Mouse (Mus musculus) liver, postnatal 0 days (tissue): ENCODE results near the gene Pgpep1.

ENCODE experiments used
- CTCF ChIP-seq: sonication (generic); IDR thresholded peaks from 2 replicates; pipeline ENCODE4 v1.5.1; 2016; ENCODE audit warnings: antibody characterized with exemption, low read depth
- EP300 ChIP-seq: IDR thresholded peaks from 2 replicates; pipeline ENCODE4 v1.6.1; 2016; ENCODE audit warnings: antibody characterized with exemption, low read depth, mild to moderate bottlenecking

DNA sequence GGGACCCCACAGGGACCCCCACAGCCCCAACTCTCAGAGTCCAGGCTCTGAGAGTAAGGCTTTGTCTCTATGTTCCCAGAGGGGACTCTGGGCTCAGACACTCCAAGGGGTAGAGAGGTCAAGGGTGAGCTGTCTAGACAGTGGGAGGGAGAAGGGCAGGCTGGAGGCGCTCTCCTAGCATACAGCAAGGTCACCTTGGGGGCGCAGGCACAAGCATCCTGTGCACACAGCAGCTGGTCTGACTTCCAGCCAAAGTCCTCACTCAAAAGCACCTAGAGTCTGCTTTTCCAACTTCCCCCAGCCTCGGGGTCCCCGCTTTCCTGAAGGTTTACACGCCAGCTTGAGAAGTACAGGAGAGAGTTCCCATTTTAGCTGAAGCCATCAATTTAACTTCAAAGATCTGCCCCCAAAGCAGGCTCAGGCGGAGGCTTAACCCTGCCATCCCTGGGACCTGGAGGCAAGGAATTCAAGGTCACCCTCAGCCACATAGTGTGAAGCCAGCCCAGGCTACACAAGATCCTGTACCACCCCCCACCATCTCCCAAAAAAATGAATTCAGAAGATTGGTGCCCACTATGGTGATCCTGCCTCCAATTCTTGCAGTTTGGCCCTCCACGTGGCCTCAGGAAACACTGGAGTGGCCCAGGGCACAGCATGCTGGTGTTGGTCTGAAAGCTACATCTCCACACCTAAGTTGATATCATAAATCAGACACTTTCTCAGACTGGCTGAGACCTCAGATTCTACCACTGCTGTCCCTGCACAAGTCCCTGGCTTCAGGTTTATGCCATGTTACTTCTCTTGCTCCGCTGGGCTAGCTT, 12.6 kb downstream of the Pgpep1 start:
- TF ChIP-seq CTCF (no peak), EP300 (no peak)
